Mouse (Mus musculus): ENCODE measurements around the gene Pate1.
A peak's percentile ranks its signal among the peaks of the same experiment; 100 is the strongest.

The Pate1 gene

DNA sequence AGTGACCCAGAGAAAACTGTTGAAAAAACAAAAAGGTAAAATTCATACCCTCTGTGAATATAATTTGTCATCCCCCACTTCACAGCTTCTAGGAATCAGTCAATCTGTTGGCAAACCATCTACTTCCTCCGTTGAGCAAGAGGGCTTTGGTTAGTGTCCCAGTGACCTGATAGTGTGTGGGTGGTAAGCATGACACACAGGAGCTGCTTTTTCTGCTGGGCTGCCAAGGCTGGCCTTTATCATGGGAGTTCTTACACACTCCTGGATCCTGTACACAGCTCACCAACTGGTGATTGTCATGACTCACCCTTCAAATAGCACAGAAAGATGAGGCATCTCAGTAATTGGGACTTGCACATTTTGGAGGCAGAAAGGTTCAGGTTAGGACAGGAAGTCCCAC lies at the start of gene Pate1:
TSS of gene Pate1 (minus strand) at position 378 of the 400 bp plus-strand sequence.
- peak; percentile 56 for DNase-seq (ENCODE audit: low read depth)

GRCm38 (mm10) chr9:35707265-35707664 lies 20.1 kb upstream of the Pate1 start:
- DNase-seq (ENCODE audit: low read depth), result peak; percentile 8

GRCm38 (mm10) chr9:35691924-35692323 lies 4.7 kb upstream of the Pate1 start:
- no peak for DNase-seq (ENCODE audit: low read depth)

DNA sequence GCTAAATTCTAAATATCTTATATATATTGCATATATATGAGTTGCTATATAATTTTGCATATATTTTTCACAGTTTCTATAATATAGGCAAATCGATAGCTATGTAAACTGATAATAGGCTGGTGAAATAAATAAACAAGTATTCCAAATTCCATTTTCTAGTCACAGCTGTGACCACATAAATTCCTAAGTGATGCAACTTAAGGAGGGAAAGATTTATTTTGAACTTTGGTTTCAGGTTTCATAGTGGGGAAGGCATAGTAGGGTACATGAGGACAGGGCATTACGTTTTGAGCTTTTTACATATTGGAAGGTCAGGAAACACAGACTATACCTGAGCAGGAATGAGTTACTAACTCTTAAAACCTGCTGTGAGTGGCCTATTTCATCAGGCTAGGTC lies 13.6 kb downstream of the Pate1 start:
- no peak for DNase-seq (ENCODE audit: low read depth)

DNA sequence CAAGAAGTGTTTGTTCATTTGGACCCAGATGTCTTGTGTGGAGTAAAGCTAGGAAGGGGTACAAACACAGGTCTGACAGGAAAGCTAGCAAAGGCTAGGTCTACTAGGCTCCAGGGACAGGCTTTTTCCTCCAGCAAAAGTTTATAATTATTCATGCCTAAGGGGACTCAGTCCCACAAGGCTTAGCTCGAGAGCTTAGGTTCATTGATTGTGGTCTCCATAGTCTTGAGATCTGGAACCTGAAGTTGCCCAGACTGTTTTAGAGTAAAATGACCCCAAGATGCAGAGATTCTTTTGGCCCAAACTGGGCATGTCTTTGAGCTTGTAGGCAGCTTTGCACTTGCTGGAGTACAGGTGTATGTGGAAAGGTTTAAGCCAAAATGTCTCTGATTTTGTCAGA lies 39.1 kb downstream of the Pate1 start, which contains the start of gene Pate3:
TSS of gene Pate3 (minus strand) at position 101 of the 400 bp plus-strand sequence.
- DNase-seq (ENCODE audit: low read depth), result no peak

Data from 416B (cell line).